Mouse (Mus musculus) kidney, postnatal 10 days (tissue): ENCODE results near the gene Nxpe3.

Source experiments
- DNase-seq: peaks from one replicate; pipeline ENCODE4 v3.0.0; 2021; ENCODE audit warnings: mixed read lengths

Nxpe3 gene

DNA sequence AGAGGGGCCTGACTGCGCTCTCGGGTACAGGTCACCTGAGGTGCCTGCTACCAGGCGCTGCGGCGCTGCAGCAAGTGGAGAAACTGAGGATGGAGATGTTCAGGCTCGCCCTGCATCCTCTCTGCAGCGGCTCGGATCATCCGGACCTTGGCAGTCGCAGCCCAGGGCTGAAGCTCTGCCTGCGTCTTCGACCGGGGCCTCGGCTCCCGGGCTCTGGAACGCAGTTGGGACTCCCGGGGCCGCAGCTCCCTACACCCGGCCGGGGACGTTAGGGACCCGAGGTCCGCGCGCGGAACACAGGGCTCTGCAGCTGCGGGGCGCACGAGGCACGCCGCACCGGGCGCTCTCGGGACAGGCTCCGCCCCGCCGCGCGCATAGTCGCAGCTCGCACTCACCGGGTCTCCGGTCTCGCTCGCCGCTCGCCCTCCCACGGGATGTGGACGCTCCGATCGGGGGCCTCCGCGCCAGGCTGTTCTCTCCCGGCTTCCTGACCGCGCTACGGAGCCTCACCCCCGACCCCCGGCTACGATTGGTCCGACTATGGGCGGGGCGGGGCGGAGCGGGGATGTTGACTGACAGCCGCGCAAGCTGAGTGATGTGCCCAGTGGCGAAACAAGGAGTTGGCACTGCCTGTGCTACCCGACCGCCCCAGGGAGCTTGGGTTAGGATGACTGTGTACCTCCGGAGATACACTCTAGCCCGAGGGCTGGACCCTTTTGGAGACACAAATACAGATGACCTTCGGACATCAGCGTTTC, at the start of gene Nxpe3:
Gene Nxpe3 (minus strand): TSS at position 393 of the 758 bp plus-strand sequence.
- DNase-seq = peak; percentile 92

DNA sequence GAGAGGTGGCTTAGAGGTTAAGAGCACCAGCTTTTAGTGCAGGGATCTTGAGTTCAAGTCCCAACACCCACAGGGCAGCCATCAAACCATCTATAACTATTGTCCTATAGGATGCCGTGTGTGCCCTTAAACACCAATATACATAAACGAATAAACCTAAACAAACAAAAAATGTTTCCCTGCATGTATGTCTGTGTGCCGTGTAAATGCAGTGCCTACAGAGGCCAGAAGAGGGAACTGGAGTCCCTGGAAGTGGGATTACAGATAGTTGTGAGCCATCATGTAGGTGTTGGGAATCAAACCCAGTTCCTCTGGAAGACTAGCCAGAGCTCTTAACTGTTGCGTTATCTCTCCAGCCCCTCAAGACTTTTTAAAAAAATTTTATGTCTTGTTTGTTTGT, 45.7 kb upstream of the Nxpe3 start:
- no peak for DNase-seq

DNA sequence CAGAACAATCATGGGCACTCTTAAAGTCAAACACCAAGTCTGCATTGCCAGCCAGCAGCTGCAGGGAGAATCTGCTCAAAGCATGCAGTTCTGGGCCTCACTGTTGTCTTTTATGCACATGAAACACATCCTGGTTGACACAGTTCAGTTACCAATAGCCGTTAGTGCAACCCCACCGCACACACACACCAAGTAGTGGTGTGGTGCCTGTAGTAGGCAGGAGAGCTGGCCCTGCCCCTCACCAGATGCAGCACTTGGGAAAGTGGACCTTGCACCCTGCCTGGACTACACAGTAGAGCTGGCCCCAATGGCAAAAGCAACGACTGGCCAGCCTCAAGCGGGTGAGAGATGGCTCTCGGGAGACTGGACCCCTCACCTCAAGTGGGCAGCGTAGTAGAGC, 44.6 kb upstream of the Nxpe3 start:
- DNase-seq = peak; percentile 20

DNA sequence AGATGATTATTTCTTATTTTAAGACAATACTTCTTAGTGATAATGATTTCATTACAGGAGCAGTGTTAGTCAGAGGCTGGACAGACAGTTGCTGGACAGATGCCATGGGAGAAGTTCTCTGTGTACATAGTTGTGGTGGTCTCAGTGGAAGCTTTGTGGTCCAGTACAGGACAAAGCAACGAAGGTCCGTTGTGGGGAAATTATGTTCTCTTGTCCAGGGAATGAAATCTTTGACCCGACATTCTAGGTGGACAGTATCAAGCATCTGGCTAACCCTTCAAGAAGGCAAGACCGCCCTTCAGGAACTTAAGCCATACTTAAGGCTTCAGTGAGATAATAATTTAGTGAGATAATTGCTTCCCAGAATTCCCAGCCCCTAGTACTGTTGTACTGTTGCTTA, 43.7 kb upstream of the Nxpe3 start:
- no peak for DNase-seq

DNA sequence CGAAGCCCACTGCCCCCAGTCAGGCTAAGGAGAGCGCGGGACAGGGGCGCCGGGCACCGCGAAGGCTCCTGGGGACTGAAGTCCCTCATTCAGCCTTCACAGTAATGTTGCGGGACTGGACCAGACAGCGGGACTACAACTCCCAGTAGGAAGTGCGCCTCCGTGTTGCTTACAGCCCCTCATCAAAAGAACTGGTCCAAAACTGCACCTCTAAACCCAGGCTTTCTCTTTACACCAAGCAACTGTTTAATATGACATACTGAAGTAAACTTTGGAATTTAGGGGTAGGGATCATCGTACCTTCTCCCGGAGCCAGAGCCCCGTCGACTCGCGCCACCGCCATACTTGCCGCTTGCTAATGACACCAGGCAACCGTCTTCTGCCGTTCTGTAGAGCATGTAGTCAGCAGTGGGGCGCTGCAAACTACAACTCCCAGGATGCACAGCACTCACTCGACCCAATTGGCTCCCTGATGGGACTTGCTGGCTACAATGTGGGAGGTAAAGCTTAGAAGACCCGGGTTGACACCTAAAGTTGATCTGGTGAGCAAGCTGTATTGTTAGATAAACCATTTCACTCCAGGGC, 39.5 kb upstream of the Nxpe3 start, which contains the start of gene Cep97:
Gene Cep97 (minus strand): TSS at position 403 of the 585 bp plus-strand sequence.
- DNase-seq = peak; percentile 92

DNA sequence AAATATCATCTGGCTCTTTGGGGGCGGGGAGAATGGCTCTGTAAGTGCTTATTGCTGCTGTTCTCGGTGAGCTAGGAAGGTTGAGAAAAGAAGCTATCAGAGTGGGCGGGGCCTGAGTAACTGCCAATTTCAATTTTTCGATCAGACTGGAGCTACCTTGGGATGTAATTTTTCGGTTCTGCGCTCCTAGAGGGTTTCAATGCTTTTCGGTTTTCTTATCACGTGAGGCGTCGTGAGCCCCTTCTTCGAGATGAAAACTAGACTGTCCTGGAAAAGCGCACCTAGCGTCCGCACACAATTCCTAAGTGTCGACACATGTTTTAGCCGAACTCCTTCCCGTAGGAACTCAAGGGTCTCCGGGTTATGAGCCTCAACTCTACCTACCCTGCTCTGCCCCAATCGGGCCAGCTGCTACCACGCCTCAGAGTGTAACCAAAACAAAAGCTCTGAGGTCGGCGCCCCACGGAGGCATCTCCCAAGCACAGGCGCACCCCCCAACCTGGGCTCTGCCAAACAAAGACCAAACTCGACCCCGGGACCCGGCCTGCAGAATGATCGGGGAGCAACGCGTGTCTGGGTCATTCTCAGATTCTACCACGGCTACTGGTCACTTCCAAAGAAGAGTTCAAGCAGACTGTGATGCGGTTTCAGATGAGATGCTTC, 38.7 kb upstream of the Nxpe3 start:
- peak; percentile 61 for DNase-seq

DNA sequence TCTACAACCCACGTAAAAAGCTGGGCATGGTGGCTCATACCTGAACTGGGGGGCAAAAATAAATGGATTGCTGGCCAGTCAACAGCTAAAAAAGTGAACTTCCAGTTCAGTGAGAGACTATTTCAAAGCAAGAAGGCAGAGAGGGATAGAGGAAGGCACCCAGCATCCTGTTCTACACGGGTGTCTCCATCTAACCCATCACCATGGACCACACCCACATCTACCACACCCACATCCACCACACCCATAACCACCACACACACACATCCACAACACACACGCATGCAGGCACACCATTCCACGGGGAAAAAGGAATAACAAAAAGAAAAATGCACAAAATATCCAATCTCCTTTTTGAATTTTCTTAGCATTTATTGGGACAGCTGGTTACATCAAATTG, 28.9 kb upstream of the Nxpe3 start:
- no peak for DNase-seq

DNA sequence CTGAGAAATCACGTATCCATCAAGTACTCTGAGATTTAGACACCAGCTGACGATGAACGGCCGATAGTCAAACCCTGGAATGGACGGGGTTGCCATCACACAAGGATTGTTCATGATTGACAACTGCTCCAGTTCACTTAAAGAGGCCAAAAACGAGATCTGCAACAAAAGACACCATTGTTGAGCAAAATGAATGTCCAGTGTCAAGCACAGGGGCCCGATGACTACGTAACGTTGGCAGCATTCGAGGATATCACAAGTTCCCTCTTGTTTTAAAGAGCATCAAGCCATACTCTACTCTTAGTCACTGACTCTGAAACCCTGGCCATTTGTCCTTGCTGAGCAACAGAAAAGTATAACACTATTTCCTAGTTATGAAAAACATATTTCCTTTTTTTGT, 27.0 kb upstream of the Nxpe3 start:
- no peak for DNase-seq

DNA sequence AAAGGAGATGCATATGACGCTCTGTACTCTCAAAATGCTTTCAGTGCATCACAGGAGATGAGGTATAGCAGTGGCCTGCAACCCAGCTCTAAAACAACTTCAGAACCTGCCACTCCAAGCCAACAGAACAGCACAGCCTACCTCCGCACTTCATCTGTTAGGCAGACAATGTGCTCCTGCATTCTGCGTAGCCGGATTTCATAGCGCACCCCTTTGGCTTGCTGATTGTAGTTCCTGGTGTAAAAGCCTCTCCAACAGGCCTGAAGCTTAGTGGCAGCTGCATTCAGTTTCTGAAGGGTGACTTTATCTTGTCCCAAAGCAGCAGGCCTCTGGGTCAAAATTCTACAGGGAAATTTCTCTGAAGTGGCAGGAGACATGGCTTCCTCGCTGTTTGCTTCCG, 19.6 kb upstream of the Nxpe3 start:
- no peak for DNase-seq

DNA sequence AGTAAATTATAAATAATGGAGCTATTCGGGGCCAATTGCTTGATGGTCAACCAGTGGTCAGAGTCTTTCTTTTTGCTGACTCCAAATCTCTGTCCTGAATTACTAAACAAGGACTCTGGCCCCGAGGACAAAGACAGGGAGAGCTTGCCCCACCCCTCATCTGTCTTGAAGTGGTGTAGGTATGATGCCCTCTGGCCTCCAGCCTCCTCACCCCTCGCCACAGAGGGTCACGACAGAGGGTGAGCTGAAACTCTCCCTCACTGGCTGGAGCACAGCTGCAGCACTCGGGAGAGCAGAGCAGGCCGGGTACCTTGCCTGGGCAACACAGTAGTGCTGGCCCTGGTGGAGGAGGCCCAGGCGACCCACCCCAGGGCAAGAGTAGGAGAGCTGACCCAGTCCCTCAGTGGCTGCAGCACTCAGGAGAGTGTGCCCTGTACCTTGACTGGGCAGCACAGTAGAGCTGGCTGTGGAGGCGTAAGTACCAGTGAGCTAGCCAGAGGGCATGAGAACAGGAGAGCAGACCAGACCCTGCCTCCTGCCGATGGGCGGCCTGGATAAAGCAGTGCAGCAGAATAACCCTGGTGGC, 15.2 kb upstream of the Nxpe3 start:
- DNase-seq = peak; percentile 56

DNA sequence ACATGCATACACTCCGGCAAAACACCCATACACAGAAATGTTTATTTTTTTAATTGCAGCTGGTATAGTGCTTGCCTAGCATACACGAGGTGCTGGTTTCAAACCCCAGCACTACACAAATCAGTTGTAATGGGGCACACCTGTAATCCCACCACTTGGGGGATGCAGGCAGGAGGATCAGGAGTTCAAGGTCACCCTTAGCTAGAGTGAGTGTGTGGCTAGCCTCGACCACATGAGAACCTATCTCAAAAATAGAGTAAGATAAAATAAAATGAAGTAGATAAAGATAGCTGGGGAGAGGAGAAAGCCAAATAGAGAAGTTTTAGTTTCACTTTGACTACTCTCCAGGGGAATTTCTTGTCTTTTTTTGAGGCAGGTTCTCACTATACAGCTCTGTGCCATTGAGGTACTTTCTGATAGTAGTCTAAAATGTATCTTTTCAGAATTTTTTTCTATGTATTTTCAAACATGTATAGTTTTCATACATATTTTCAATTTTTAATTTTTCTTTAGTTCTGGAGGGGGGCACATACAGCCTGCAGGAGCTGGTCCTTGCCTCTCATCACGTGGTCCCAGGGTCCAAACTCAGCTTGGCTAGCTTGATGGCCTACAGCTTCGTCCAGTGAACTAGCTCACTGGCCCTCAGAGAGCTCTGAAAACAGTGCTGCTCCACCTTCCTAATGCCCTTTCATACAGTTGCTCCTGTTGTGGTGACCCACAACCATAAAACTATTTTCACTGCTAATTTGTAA, 12.0 kb upstream of the Nxpe3 start:
- DNase-seq = no peak

DNA sequence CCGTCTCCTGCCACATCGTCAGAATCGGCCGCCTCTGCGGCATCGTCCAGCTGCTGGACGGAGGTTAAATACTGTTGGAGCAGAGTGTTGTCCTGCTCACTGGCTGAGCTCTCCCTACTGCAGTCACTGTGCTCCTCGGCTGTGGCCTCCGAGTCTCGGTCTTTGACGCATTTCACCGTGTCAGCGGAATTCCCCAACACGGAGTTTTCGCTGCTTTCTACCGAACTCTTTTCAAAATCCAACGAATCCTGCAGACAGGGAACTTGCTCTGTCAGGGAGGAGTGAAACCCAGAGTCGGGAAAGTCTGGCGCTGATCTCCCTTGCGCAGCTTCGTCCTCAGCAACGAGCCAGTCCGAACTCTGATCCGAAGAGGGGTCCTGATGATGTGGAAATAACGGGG, 10.3 kb upstream of the Nxpe3 start:
- DNase-seq = no peak

DNA sequence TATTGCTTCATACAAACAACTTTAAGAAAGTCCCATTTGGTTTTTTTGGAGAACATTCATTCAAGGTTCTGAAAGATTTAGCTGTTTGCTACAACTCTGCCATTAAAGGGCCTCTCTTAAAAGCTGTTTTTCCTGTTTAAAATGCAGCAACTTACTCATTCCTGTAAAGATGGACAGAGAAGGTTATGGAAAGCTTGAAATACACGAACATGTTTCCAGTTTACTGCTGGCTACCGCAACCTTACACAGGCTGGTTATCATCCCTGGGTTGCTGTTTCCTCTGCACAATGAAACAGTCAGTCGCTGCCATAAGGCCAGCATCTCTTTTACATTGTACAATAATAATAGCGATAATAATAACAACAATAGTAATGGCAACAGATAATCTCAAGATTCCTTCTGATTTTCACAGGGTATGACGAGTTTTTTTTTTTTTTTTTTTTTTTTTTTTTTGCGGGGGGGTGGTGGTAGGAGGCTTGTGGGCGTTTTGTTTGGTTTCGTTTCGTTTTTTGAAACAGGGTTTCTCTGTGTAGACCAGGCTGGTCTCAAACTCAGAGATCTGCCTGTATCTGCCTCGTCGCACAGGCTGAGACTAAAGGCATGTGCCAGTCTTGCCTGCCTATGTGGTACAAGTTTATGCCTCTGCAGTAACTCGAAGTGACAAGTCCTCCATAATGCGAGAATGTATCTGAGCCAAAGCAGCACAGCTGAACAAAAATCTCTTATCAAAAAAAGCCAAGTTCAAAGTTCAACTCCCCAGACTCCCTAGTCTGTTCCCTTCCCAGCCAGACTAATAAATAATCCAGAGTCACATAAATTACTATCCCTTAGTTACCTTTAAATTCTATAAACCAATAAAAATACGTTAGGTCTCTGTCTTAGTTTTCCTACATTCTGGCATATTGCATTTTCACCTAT, 7.0 kb upstream of the Nxpe3 start:
- DNase-seq = no peak

DNA sequence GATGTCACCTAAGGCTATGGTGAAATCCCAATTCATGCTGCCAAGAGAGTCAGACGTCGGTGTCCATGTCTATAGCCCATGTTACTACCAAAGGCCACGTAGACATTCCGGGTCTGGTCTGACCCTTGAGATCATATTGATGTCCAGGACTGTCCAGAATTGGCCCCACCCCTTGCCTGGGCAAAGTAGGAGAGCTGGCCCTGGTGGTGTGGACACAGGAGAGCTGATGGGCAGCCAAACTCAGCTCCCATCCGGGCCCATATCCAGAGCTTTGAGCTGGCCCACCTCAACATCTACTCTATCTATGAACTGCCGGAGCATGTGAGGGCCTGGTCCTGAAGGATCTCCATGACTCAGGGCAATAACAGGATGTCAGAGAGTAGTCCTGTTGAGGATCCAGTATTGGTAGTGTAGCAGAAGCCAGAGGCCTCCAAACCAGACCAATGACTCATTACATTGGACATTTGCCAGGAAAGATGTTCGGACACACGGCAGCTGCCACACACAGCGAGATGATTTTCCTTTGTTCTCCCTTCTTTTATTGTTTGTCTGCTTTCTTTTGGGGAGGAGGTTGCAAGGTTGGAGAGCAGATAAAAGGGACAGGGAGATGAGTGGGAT, 3.4 kb upstream of the Nxpe3 start:
- no peak for DNase-seq

DNA sequence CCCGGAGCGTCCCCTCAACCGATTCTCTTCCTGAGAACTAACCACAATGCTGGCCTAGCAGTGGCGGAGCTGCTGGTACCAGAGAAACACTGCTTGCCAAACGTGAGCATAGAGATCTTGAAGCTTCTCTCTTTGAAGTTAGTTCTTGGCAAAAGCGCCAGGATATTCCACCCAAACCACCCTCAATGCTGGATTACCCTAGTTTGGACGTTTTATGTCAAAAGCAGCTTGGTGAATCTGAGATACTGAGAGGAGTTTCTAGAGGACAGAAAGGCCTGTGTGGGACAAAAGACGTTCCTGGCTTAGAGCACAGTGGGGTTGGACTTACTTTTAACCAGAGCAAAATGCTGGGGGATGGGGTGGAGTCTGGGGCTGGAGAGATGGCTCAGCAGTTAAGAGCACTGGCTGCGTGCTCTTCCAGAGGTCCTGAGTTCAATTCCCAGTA, 588 bp upstream of the Nxpe3 start:
- peak; percentile 28 for DNase-seq

DNA sequence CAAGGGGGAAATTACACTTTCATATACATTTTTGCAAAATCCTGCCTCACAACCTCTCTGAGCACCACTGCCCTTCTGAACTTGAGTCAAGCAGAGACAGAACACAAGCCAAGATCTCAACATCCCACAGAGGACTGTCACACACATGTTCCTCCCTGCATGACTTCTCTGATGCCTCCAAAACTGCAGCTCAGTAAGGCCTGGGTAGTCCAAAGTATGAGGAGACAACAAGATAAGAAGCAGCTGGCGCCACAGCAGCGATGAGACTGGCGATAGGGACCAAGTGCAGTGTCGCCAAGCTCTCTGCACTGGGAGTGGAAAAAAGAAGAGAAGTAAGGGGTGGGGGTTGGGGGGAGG, 571 bp downstream of the Nxpe3 start:
- peak; percentile 55 for DNase-seq

DNA sequence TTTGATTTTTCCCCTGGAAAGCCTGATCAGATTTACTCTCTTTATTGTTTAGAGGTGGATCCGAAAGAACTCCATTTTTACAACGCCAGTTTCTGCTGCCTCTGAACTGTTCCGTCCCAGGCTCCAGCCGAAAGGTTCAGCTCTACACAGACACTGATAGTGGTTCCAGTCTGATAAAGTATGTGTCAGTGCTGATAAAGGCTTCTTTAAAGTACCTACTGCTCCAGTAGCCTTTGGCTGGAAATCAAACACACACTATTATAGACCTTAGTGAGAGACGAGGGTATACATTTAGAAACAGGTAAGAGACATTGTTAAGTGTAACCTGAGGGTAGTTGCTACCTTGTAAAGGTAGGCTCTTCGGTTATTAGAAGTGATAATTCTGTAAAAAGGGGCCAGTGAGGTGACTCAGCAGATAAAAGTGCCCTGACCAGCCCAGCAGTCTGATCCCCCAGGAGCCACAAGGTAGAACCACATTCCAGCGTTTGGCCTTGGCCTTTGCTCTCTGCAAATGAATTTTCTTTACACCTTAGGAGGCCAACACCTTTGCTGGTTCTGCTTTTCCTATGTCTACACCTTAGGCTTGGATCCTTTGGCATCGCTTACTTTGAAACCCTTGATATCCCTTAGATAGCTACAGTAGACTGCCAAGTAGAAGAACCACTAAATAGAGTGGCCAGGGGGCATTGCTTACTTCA, 1.5 kb downstream of the Nxpe3 start:
- DNase-seq = no peak

DNA sequence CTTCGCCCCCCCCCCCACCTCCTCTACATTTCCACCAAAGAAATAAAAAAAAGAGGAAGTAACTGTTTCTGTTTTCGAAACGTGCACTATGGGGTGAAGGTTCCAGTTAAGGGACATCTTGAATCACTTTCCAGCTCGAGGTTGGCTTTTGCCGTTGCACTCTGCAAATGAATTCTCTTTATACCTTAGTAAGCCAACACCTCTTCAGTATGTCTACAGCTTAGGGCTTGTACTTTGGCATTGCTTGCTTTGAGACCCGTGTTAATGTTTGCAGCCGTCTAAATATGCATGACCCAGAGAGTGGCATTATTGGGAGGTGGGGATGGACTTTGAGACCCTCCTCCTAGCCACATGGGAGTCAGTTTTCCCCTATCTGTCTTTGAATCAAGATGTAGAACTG, 2.6 kb downstream of the Nxpe3 start:
- DNase-seq = peak; percentile 21

DNA sequence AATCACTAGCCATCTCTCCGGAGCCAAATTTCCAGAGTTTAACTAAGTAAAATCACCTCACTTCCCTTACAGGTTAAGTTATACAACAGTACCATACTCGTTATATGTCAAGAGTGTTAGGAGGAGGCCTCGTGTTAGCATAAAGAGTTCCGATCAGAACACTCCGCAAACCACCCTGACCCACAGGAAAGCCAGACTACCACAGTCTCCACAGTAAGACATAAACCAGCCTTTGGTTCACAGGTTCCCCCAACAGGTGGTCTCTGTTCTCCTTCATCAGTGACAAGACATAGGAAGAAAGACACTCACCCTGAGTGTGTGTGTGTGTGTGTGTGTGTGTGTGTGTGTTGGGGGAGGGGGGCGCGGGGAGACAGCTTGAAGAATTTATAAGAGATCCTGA, 3.7 kb downstream of the Nxpe3 start:
- DNase-seq = no peak

DNA sequence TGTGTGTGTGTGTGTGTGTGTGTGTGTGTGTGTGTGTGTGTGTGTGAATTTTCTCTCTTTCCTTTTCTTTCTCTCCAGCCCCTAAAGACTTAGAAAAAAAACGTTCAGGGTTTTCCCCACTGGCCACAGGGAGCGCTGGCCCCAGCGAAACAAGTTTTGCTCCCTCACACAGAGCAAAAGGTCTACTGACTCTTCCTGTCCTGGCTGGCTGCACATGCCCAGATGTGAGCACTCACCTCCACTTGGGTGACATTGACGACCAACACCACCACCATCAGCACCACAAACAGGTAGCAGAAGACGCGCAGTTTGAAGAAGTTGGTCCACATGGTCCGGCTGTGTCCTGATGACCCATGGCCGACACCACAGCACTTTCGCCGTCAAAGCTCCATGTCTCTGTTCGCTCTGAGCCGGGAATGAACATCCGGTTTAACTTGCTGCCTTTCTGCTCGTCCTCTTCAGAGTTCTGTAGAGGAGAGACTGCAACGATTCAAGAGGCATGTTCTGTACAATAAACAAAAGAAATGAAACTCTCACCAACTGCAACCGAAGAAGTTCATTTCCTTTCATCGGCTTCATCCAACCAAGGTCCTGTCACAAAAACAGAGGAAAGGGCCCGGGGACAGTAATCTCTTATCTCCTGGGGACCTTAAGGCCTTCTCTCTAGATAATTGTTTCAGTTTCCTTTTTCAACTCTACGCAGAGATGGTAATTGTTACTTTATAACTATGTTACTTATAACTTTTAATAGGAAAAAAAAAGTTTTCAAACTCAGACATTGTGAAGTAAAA, 4.5 kb downstream of the Nxpe3 start:
- no peak for DNase-seq
